Mouse (Mus musculus) E14TG2a.4 (cell line): ENCODE data around the gene Ptges3l.

Experiments used
- CTCF ChIP-seq: conservative IDR thresholded peaks from 2 replicates; pipeline ENCODE4 v1.5.1; 2014; ENCODE audit warnings: low read length
- POU5F1 ChIP-seq: IDR thresholded peaks from 2 replicates; pipeline ENCODE4 v1.6.1; 2014; ENCODE audit warnings: low read length, borderline replicate concordance

DNA sequence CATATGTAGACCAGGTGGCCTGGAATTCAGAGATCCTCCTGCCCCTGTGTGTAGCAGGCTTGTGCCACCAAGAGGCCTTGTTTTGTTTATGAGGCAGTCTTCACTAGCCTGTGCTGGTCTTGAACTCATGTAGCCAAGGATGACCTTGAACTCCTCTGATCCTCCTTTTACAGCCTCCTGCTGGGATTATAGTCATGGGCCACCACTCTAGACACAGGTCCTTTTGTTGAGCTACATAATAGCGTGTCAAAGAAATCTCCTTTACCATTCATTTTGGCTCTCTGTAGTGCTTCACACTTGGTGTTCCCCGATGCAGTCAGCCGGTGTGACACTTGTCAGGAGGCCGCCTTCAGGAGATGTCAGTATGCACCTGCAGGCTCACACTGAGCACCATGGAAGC, 11.8 kb upstream of the Ptges3l start:
- TF ChIP-seq CTCF: no peak
- TF ChIP-seq POU5F1: no peak
